Mouse (Mus musculus) embryonic facial prominence, embryonic 12.5 days (tissue): ENCODE data around the gene Ptprj. TPM values are rescaled to one million over a fixed set of nuclear protein-coding genes. Genes with fewer than 3 reads are reported as not detected.

Source experiments
- ATAC-seq: fragments of 200-750 bp; cut with Nextera tagmentation; 2 replicates; pipeline ENCODE4 v1.8.0; 2017; ENCODE audit not compliant: insufficient number of reproducible peaks, insufficient read depth, low FRiP score, low TSS enrichment
- H3K27ac ChIP-seq: fragments of 300-500 bp; sonication (generic); 2 replicates; pipeline ENCODE4 v1.5.1; 2016; ENCODE audit warnings: mild to moderate bottlenecking
- H3K27me3 ChIP-seq: fragments of 300-500 bp; sonication (generic); 2 replicates; pipeline ENCODE4 v1.6.1; 2016; ENCODE audit warnings: mild to moderate bottlenecking, moderate library complexity
- H3K36me3 ChIP-seq: fragments of 300-500 bp; sonication (generic); 2 replicates; pipeline ENCODE4 v1.6.1; 2016; ENCODE audit warnings: mild to moderate bottlenecking
- H3K4me1 ChIP-seq: fragments of 300-500 bp; sonication (generic); 2 replicates; pipeline ENCODE4 v1.6.1; 2016
- H3K4me2 ChIP-seq: fragments of 300-500 bp; sonication (generic); replicated peaks from 2 replicates; pipeline ENCODE4 v1.6.1; 2016; ENCODE audit warnings: mild to moderate bottlenecking, moderate library complexity
- H3K4me3 ChIP-seq: fragments of 300-500 bp; sonication (generic); 2 replicates; pipeline ENCODE4 v1.5.1; 2016; ENCODE audit warnings: mild to moderate bottlenecking
- H3K9ac ChIP-seq: fragments of 300-500 bp; sonication (generic); 2 replicates; pipeline ENCODE4 v1.6.1; 2016; ENCODE audit warnings: mild to moderate bottlenecking, moderate library complexity
- H3K9me3 ChIP-seq: fragments of 300-500 bp; sonication (generic); 2 replicates; pipeline ENCODE4 v1.6.1; 2016; ENCODE audit warnings: mild to moderate bottlenecking, moderate library complexity
- WGBS: fragments of 180-500 bp; shearing (Covaris S2); methylation state at CpG from one replicate; pipeline ENCODE4 v1.1.7; 2016; 5-methylcytosine and 5-hydroxymethylcytosine counted together
- polyA plus RNA-seq: library from polyadenylated mRNA; unstranded; fragments of >200 nt; fragmentation: Nextera tagmentation; extraction: Ambion mirVana; gene quantifications from 2 replicates; pipeline ENCODE4 v1.2.1, GENCODE M21; 2016

The Ptprj gene
- polyA plus RNA-seq, 1 experiment from 2014 or later = 3.7 TPM

DNA sequence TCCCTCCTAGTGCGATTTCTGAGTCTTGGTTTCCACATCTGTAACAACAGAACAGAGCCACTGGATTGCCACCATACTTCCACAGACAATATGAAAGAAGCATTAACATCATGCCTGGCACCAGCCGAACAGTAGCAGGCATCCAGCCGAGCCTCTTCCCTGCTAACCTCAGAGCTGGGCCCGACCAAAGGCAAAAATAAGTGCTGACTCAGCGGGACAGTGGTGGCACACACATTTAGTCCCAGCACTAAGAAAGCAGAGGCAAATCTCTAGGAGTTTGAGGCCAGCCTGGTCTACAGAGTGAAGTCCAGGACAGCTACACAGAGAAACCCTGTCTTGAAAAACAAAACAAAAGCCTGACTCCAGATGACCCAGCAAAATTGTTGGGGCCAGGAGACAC lies 24.7 kb downstream of the Ptprj start:
- H3K4me1 ChIP-seq = no peaks in the 10 kb centered on the region
- no peaks in the 10 kb centered on the region for H3K36me3 ChIP-seq
- 82% methylated on average over 5 of the region's 5 CpGs for WGBS
- H3K27me3 ChIP-seq = no peaks in the 10 kb centered on the region
- no peak overlapping the region for H3K9ac ChIP-seq
- H3K9me3 ChIP-seq = no peaks in the 10 kb centered on the region
- H3K4me2 ChIP-seq = no peak overlapping the region
- no peak overlapping the region for H3K27ac ChIP-seq
- no peak for ATAC-seq
- no peak overlapping the region for H3K4me3 ChIP-seq

DNA sequence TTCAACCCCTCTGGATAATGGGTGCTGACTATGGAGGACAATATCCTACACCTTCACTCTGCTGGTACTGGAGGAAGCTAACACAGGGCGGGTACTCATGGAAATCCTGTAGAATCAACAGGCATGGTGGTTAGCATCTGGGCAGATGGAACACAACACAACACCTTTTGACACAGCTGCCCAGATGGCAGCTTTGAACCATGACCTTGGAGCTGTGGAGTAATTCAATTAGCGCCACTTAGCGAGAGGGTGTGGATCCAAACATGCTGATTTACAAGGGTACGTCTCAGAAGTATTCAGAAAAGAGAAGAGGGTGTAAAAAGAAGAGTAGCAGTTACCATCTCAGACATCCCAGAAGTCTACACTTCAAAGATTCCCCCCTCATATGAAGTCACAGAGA lies 25.6 kb downstream of the Ptprj start:
- Histone ChIP-seq H3K4me3 (no peak overlapping the region), H3K27ac (no peak overlapping the region), H3K4me1 (no peaks in the 10 kb centered on the region), H3K9me3 (no peaks in the 10 kb centered on the region), H3K27me3 (no peaks in the 10 kb centered on the region), H3K4me2 (no peak overlapping the region), H3K36me3 (no peaks in the 10 kb centered on the region), H3K9ac (no peak overlapping the region)
- 72% methylated on average over 4 of the region's 4 CpGs for WGBS
- ATAC-seq = no peak

DNA sequence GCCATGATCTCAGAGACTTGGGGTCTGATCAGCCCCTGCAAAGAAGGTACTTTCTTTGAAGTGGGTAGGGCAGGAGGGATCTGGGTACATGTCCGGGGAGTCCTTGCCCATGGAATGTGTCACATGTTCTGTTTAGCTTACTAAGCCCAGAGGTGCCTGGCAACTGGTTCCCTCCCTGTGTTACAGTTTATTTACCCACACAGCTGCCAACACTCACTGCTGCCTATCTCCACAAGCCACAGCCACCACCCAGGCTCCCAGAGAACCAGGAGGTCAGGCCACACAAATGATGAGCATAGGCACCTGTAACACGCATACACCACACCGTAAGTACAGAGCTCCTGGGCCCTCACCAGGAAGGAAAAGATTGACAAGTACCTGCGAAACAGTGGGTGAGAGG lies 26.6 kb downstream of the Ptprj start:
- no peak overlapping the region for H3K27ac ChIP-seq
- no peaks in the 10 kb centered on the region for H3K9me3 ChIP-seq

DNA sequence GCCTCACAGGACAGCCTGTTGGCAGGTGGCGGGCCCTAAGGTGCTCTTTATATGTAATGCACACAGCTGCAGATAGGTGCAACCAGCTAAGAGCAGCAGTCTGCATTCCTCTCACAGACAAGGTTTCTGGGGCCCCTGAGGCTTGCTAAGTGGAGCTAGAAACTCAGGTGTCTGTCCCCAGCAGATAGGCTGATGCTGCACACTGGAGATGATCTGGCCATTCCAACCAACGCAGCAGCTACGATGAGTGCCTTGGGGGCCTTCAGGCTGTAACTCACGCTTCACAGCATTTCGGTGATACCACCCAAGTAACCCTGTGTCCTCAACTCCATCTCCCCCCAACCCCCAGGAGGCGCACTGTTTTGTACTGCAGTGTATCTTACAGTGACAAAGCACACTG lies 29.8 kb downstream of the Ptprj start:
- 82% methylated on average over 6 of the region's 6 CpGs for WGBS
- no peak for ATAC-seq

More for the DNA sequence above, 26.6 kb downstream of the Ptprj start:
- WGBS = 87% methylated on average over 4 of the region's 4 CpGs
- no peaks in the 10 kb centered on the region for H3K36me3 ChIP-seq
- no peaks in the 10 kb centered on the region for H3K4me1 ChIP-seq
- no peak overlapping the region for H3K4me3 ChIP-seq
- no peak overlapping the region for H3K4me2 ChIP-seq
- H3K9ac ChIP-seq = no peak overlapping the region
- no peaks in the 10 kb centered on the region for H3K27me3 ChIP-seq
- no peak for ATAC-seq

DNA sequence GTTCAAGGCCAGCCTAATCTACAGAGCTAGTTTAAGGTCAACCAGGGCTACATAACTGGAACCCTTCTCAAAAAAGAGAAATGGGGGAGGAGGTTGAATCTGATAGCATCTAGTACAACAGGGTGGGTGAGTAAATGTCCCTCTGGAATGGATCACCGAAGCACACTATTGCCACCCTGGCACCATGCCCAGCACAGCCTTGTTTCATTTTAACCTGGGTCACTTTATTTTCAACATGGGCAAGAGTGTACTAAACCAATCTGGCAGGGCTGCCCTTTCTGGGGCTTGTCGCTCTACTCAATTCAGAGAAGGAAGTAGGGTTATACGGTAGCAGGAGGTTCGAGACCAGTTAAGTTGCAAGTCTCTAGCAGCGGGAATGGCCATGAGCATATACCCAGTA lies 31.9 kb downstream of the Ptprj start:
- H3K9me3 ChIP-seq = no peaks in the 10 kb centered on the region
- ATAC-seq = no peak
- H3K27me3 ChIP-seq = no peaks in the 10 kb centered on the region
- no peak overlapping the region for H3K9ac ChIP-seq
- H3K27ac ChIP-seq = no peak overlapping the region
- WGBS = 87% methylated on average over 5 of the region's 5 CpGs
- H3K36me3 ChIP-seq = no peaks in the 10 kb centered on the region
- peaks cover 12% of the 10 kb centered on the region for H3K4me1 ChIP-seq
- no peak overlapping the region for H3K4me2 ChIP-seq
- H3K4me3 ChIP-seq = no peak overlapping the region

More for the DNA sequence above, 29.8 kb downstream of the Ptprj start:
- Histone ChIP-seq H3K27ac (no peak overlapping the region), H3K9me3 (no peaks in the 10 kb centered on the region), H3K4me3 (no peak overlapping the region), H3K27me3 (no peaks in the 10 kb centered on the region), H3K9ac (no peak overlapping the region), H3K36me3 (no peaks in the 10 kb centered on the region), H3K4me1 (peaks cover 2% of the 10 kb centered on the region), H3K4me2 (no peak overlapping the region)

DNA sequence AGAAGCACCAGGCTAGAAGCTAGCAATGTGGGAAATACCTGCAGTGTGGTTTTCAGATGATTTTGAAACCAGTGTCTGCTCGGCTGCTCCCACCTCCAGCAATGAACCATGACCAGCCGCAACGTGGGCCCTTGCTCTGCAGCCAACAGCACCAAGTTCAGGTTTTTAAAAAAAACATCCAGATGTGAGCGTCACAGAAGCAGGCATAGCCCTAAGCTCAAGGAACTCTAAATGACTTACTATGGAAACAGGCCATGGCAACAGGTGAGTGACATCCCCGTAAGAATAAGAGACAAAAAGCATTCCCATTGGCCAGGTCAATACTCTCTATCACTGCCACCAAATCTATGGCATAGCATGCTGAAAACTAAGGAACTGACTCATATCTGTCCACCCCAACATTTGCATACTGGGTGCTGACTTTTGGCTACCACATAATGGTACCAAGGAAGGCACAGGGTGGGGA lies 33.3 kb downstream of the Ptprj start:
- ATAC-seq = no peak
- 75% methylated on average over 5 of the region's 5 CpGs for WGBS
- H3K4me2 ChIP-seq = no peak overlapping the region

DNA sequence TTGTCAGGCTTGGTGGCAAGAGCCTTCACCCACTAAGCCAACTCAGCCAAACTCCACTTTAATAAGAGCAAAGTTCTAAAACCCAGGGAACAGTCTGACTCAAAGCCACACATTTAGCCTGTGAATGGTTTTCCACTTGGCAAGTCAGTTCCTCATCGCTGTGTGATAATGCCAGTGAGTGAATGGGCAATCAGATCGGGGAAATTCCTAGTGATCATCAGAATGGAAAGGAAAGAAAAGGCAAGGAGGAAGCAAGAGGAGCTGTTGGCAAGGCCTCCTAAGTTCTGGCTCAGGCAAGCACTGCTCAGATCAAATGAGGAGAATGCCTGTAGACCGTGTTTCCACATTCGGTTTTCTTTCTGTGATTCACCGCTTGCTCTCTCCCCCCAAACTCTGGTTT lies 35.2 kb downstream of the Ptprj start:
- Histone ChIP-seq H3K9me3 (no peaks in the 10 kb centered on the region), H3K36me3 (no peaks in the 10 kb centered on the region), H3K27me3 (no peaks in the 10 kb centered on the region), H3K9ac (no peak overlapping the region), H3K4me1 (peaks cover 12% of the 10 kb centered on the region), H3K27ac (no peak overlapping the region; the same call in 1 of the 2 replicates), H3K4me3 (no peak overlapping the region), H3K4me2 (no peak overlapping the region)
- 58% methylated on average over 5 of the region's 5 CpGs for WGBS
- ATAC-seq = no peak

More for the DNA sequence above, 33.3 kb downstream of the Ptprj start:
- Histone ChIP-seq H3K27me3 (no peaks in the 10 kb centered on the region), H3K9me3 (no peaks in the 10 kb centered on the region), H3K9ac (no peak overlapping the region), H3K36me3 (no peaks in the 10 kb centered on the region), H3K4me3 (no peak overlapping the region), H3K4me1 (peaks cover 12% of the 10 kb centered on the region), H3K27ac (no peak overlapping the region)

DNA sequence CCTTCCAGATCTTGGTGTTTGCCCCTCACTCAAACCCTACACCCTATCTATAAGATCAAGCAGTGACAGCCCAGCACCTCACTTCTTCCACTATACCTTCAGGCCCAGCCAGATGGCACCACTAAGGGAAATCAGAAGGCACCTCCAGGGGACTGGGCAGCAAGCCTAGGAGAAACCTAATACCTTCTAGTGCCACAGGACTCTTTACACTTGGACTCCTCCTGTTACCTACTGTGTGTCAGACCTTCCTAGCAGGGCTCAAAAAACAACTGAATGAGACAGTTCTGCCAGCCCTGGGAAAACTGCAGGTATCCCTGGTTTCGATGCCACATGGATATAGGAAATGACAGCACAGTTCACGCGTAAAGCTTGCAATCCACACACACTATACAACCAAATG lies 36.5 kb downstream of the Ptprj start:
- no peak for ATAC-seq
- 95% methylated on average over 3 of the region's 3 CpGs for WGBS
- H3K4me1 ChIP-seq = peaks cover 12% of the 10 kb centered on the region

DNA sequence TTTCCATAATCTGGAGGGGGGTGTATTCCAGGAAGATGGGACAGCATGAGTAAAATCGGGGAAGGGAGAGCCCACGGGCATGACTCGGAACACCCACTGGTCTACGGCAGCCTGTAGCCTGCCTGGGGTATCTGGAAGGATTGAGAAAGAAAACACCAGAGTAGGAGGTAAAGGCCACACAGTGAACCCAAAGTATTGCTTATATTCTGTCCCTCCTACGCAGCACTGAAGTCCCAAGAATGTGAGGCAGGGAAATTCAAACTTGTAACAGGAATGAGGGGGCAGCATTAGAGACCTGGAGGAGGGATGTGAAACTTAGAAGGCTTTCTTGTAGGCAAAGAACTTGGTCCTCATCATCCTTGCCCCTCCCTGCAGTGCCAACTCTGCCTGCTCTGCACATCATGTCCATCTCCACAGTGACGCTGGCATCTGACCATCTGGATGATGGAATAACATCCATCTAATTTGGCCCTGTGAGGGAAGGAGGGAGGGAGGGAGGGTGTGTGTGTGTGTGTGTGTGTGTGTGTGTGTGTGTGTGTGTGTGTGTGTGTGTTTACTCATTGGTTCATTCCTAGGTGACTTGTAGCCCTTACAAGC lies 37.2 kb downstream of the Ptprj start:
- Histone ChIP-seq H3K27me3 (no peaks in the 10 kb centered on the region), H3K4me1 (peaks cover 12% of the 10 kb centered on the region), H3K4me3 (no peak overlapping the region), H3K36me3 (no peaks in the 10 kb centered on the region), H3K27ac (no peak overlapping the region), H3K9ac (no peak overlapping the region), H3K4me2 (no peak overlapping the region), H3K9me3 (no peaks in the 10 kb centered on the region)
- ATAC-seq = no peak
- WGBS = 90% methylated on average over 6 of the region's 6 CpGs

More for the DNA sequence above, 36.5 kb downstream of the Ptprj start:
- no peak overlapping the region for H3K4me2 ChIP-seq
- H3K9me3 ChIP-seq = no peaks in the 10 kb centered on the region
- no peak overlapping the region for H3K4me3 ChIP-seq
- no peak overlapping the region for H3K27ac ChIP-seq
- H3K9ac ChIP-seq = no peak overlapping the region
- H3K27me3 ChIP-seq = no peaks in the 10 kb centered on the region
- H3K36me3 ChIP-seq = no peaks in the 10 kb centered on the region

DNA sequence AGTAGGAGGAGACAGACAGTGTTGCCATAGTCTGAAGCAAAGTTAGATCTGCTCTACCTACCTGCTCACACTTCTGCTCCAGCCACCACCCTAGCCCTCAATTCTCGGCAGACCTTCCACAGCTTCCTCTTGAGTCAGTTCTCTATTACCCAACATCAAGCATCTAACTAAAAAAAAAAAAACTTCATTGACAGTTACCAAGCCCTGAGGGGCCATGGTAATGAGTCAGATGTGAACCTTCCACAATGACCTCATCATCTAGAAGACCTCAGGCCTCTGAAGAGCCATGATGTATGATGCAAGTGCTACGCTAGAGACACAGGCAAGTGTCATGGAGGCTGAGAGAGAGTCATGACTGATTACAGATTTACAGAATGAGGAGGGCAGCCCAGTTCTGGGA lies 37.8 kb downstream of the Ptprj start:
- Histone ChIP-seq H3K4me3 (no peak overlapping the region), H3K27ac (no peak overlapping the region), H3K4me2 (no peak overlapping the region), H3K9ac (no peak overlapping the region), H3K4me1 (peaks cover 12% of the 10 kb centered on the region), H3K9me3 (no peaks in the 10 kb centered on the region), H3K27me3 (no peaks in the 10 kb centered on the region), H3K36me3 (no peaks in the 10 kb centered on the region)
- 89% methylated on average over 2 of the region's 2 CpGs for WGBS
- no peak for ATAC-seq

DNA sequence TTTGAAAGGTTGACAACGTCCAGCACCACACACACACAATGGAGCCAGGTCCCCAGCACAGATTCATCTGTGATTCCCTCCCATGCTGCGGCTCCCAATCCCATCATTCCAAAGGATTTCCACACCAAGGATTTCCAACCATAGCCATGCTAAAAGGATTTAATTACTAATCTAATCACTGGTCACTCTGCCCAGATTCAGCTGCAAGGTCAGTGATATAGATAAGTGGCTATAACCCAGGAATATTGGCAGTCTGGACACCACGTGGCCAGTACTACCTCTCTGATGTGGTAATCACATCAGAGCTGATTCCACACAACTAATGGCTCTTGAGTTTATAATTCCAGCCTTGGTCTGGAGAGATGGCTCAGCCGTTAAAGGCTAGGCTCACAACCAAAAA lies 41.2 kb downstream of the Ptprj start:
- 83% methylated on average over 4 of the region's 4 CpGs for WGBS
- no peaks in the 10 kb centered on the region for H3K9me3 ChIP-seq
- H3K27ac ChIP-seq = no peak overlapping the region
- ATAC-seq = no peak
- H3K36me3 ChIP-seq = no peaks in the 10 kb centered on the region
- H3K4me1 ChIP-seq = 0 out of 2 replicates have a peak, but pooled peaks cover 3% of the 10 kb centered on the region
- H3K4me3 ChIP-seq = no peak overlapping the region
- no peak overlapping the region for H3K4me2 ChIP-seq
- no peaks in the 10 kb centered on the region for H3K27me3 ChIP-seq
- H3K9ac ChIP-seq = no peak overlapping the region

DNA sequence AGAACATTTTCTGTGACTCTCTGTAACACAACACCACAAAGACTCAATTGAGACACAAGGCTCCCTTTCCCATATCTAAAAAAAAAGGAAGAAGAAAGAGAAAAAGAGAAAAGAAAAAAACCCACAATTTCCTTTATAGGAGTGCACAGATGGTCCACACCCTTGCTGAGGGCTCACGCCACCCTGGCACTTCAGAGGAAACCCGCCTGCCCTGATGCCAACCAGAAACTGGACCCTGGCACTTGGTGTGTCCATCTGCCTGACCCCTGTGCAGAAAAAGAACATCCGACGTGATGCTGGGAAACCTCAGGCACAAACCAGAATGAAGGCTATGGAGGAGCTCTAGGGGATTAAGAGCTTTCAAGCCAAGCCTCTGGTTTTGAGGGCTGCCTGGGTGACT lies 43.2 kb downstream of the Ptprj start:
- Histone ChIP-seq H3K27ac (no peak overlapping the region), H3K4me2 (no peak overlapping the region), H3K27me3 (no peaks in the 10 kb centered on the region), H3K4me3 (no peak overlapping the region), H3K9ac (no peak overlapping the region), H3K9me3 (no peaks in the 10 kb centered on the region), H3K36me3 (no peaks in the 10 kb centered on the region), H3K4me1 (no peaks in the 10 kb centered on the region)
- WGBS = 65% methylated on average over 4 of the region's 4 CpGs
- no peak for ATAC-seq
